Mouse (Mus musculus) ovary, postnatal 36 days (tissue): ENCODE results near the gene Xaf1.

Experiments used
- DNase-seq: peaks from one replicate; pipeline ENCODE4 v3.0.0; 2022; ENCODE audit warnings: low spot score, mixed read lengths

Xaf1 gene

GRCm38 (mm10) chr11:72362347-72362741, 60.9 kb downstream of the Xaf1 start, which contains the start of gene Tekt1:
TSS of gene Tekt1 (minus strand) at chr11:72362442.
- no peak for DNase-seq
